Mouse (Mus musculus) layer of hippocampus, postnatal 25 days (tissue): ENCODE data around the gene Olfr235. TPM values are rescaled to one million over a fixed set of nuclear protein-coding genes. Genes with fewer than 3 reads are reported as not detected.
"Not testable (repeated sequence)": the region's sequence is repeated elsewhere in the genome, so short reads cannot be mapped to it uniquely, and the experiment has no call there.

Experiments
- DNase-seq, 2 experiments: peaks; one replicate each; pipeline ENCODE4 v3.0.0; 2022; ENCODE audit warnings: mixed read lengths in 2 of 2, low spot score in 1 of 2; ENCODE audit errors: extremely low spot score in 1 of 2
- total RNA-seq, 2 experiments: library from RNA; stranded (reverse); gene quantifications; 2 replicates each; pipeline ENCODE4 v1.2.3; 2021

The Olfr235 gene
- not detected for total RNA-seq

DNA sequence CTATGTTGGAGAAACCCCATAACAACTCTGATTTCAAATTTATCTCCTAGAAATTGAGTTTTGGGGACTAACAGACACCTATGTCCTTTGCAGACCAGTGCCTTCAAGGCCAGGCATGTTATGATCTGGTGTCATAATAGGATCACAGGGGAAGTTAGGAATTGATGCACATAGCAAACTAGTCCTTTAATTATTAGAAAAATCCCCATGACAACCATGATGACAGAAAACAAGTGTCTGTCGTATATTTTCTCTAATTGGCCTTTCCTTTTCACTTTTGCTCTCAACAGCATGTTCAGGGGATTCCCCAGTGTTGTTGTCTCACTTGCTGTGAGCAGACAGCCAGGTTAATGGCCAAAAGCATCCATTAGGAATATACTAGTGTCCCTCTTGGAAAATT is at the start of gene Olfr235:
Gene Olfr235 (plus strand): TSS at position 301 of the 400 bp plus-strand sequence.
- no peak for DNase-seq

DNA sequence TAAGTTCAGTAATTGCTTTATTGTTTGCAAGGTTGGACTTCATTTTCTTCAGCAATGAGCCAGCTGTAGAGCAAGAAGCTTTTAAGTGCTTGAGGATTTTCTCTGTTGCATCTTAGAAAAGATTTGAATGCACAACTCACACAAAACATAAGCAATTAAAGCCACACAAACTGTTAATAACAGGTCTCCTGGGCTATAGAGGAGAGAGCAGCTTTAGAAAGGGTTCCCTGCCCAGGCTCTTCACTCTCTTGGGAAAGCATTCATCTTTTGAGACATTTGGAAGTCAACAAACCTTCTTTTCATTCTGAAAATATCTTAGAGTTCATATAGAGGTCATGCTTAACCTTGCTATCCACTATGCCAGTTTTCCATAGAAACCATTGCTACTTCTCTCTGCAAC is 28.3 kb upstream of the Olfr235 start, which contains the start of gene Olfr1432:
Gene Olfr1432 (minus strand): TSS at position 101 of the 400 bp plus-strand sequence.
- DNase-seq, result not testable (repeated sequence)

GRCm38 (mm10) chr19:12241559-12241958 is 19.3 kb upstream of the Olfr235 start, which contains the start of gene Olfr262:
TSS of gene Olfr262 (minus strand) at chr19:12241659.
- no peak for DNase-seq

DNA sequence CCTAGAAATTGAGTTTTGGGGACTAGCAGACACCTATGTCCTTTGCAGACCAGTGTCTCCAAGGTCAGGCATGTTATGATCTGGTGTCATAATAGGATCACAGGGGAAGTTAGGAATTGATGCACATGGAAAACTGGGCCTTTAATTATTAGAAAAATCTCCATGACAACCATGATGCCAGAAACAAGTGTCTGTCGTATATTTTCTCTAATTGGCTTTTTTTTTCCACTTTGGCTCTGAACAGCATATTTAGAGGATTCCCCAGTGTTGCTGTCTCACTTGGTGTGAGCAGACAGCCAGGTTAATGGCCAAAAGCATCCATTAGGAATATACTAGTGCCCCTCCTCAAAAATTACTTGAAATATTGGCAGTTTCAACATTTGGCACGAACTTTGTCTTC is 18.7 kb downstream of the Olfr235 start, which contains the start of gene Olfr1434:
Gene Olfr1434 (plus strand): TSS at position 301 of the 400 bp plus-strand sequence.
- no peak for DNase-seq

DNA sequence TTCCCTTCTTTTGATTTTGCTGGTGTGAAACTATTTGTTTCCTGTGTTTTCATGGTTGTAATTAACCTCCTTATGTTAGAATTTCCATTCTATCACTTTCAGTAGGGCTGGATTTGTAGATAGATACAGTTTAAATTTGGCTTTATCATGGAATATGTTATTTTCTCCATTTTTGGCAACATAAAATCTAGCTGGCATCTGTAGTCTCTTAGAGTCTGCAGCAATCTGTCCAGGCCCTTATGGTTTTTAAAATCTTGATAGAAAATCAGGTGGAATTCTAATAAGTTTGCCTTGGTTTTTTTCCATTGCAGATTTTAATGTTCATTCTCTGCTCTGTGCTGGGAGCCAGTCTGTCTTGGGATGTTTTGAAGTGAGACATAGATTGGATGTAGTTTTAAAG is 32.1 kb downstream of the Olfr235 start:
- no peak for DNase-seq

- DNase-seq, result not testable (repeated sequence)
These were observed 38.2 kb downstream of the Olfr235 start, which contains the start of gene Olfr1436 for GRCm38 (mm10) chr19:12299030-12299429. TSS of gene Olfr1436 (minus strand) at chr19:12299130.

Other genes with a start within 250 kb of the Olfr235 start
- gene Olfr1423, start 219.7 kb upstream of the Olfr235 start, total RNA-seq, result not detected
- not detected for gene Olfr1424, start 198.3 kb upstream of the Olfr235 start, total RNA-seq
- gene Olfr1425, start 183.3 kb upstream of the Olfr235 start, total RNA-seq, result not detected
- gene Olfr1426, start 169.0 kb upstream of the Olfr235 start, total RNA-seq, result not detected
- gene Olfr1427, start 157.7 kb upstream of the Olfr235 start, total RNA-seq, result not detected
- gene Olfr1428, start 145.1 kb upstream of the Olfr235 start, total RNA-seq, result not detected
- not detected for gene Olfr76, start 137.8 kb upstream of the Olfr235 start, total RNA-seq
- gene Olfr1555-ps1, start 90.9 kb upstream of the Olfr235 start, total RNA-seq, result not detected
- not detected for gene Olfr1431, start 60.4 kb upstream of the Olfr235 start, total RNA-seq
- gene Olfr1432, start 28.4 kb upstream of the Olfr235 start, total RNA-seq, result not detected
- gene Olfr262, start 19.4 kb upstream of the Olfr235 start, total RNA-seq, result not detected
- gene Olfr1434, start 18.8 kb downstream of the Olfr235 start, total RNA-seq, result not detected
- gene Olfr1436, start 38.1 kb downstream of the Olfr235 start, total RNA-seq, result not detected
- not detected for gene Olfr1437, start 64.1 kb downstream of the Olfr235 start, total RNA-seq
- not detected for gene Olfr1438-ps1, start 74.9 kb downstream of the Olfr235 start, total RNA-seq
- not detected for gene Olfr1440, start 126.2 kb downstream of the Olfr235 start, total RNA-seq
- not detected for gene Olfr1441, start 156.4 kb downstream of the Olfr235 start, total RNA-seq
- gene Pfpl, start 166.9 kb downstream of the Olfr235 start, total RNA-seq, result not detected
- gene Mpeg1, start 199.7 kb downstream of the Olfr235 start, total RNA-seq, result 1 to 10 TPM; 8.1 to 9.5 TPM
- gene Dtx4, start 240.4 kb downstream of the Olfr235 start, total RNA-seq, result 10 to 100 TPM; 32.8 to 34.8 TPM